Mouse (Mus musculus) hindbrain, embryonic 11.5 days (tissue): ENCODE data around the gene Pms1. TPM values are rescaled to one million over a fixed set of nuclear protein-coding genes. Genes with fewer than 3 reads are reported as not detected.

Experiments
- ATAC-seq: fragments of 200-750 bp; cut with Nextera tagmentation; 2 replicates; pipeline ENCODE4 v1.8.0; 2017; ENCODE audit warnings: mild to moderate bottlenecking, moderate TSS enrichment, moderate library complexity; ENCODE audit not compliant: low FRiP score
- DNase-seq: peaks from one replicate; pipeline ENCODE4 v3.0.0-alpha.2; 2015; ENCODE audit warnings: low spot score
- H3K27ac ChIP-seq: fragments of 300-500 bp; sonication (generic); 2 replicates; pipeline ENCODE4 v1.5.1; 2014; ENCODE audit warnings: mild to moderate bottlenecking, low read depth, low read length
- H3K27me3 ChIP-seq: fragments of 300-500 bp; sonication (generic); 2 replicates; pipeline ENCODE4 v1.6.1; 2014; ENCODE audit warnings: mild to moderate bottlenecking, low read length, moderate library complexity, mixed read lengths; ENCODE audit not compliant: control insufficient read depth, insufficient read depth
- H3K36me3 ChIP-seq: fragments of 300-500 bp; sonication (generic); 2 replicates; pipeline ENCODE4 v1.6.1; 2014; ENCODE audit warnings: mild to moderate bottlenecking, low read length, moderate library complexity, mixed read lengths; ENCODE audit not compliant: control insufficient read depth, insufficient read depth
- H3K4me1 ChIP-seq: fragments of 300-500 bp; sonication (generic); replicated peaks from 2 replicates; pipeline ENCODE4 v1.6.1; 2014; ENCODE audit warnings: low read length, mixed read lengths; ENCODE audit not compliant: control insufficient read depth, insufficient read depth
- H3K4me2 ChIP-seq: fragments of 300-500 bp; sonication (generic); replicated peaks from 2 replicates; pipeline ENCODE4 v1.6.1; 2014; ENCODE audit warnings: mild to moderate bottlenecking, low read depth, low read length
- H3K4me3 ChIP-seq: fragments of 300-500 bp; sonication (generic); 2 replicates; pipeline ENCODE4 v1.5.1; 2014; ENCODE audit warnings: low read depth, low read length
- H3K9ac ChIP-seq: fragments of 300-500 bp; sonication (generic); 2 replicates; pipeline ENCODE4 v1.6.1; 2014; ENCODE audit warnings: low read depth, low read length
- H3K9me3 ChIP-seq: fragments of 300-500 bp; sonication (generic); 2 replicates; pipeline ENCODE4 v1.6.1; 2016; ENCODE audit warnings: low read length; ENCODE audit not compliant: control insufficient read depth
- WGBS: fragments of 180-500 bp; shearing (Covaris S2); extraction: QIAGEN DNeasy Blood & Tissue Kit; methylation state at CpG from one replicate; pipeline ENCODE4 v1.1.7; 2014; 5-methylcytosine and 5-hydroxymethylcytosine counted together
- polyA plus RNA-seq: library from polyadenylated mRNA; unstranded; fragments of >200 nt; fragmentation: Nextera tagmentation; extraction: Ambion mirVana; gene quantifications from 2 replicates; pipeline ENCODE4 v1.2.1, GENCODE M21; 2014

Pms1 gene
- polyA plus RNA-seq, 1 experiment from 2014 or later, result 23.8 TPM

- Histone ChIP-seq H3K9me3 (no peaks in the 10 kb centered on the region), H3K36me3 (no peaks in the 10 kb centered on the region), H3K4me1 (no peaks in the 10 kb centered on the region), H3K9ac (no peak overlapping the region), H3K4me3 (no peak overlapping the region), H3K27me3 (no peaks in the 10 kb centered on the region), H3K4me2 (no peak overlapping the region), H3K27ac (no peak overlapping the region)
- ATAC-seq (no peak), DNase-seq (no peak)
- WGBS, result 92% methylated on average over 3 of the region's 3 CpGs
These were observed 110.5 kb downstream of the Pms1 start for GRCm38 (mm10) chr1:53186301-53186700.

GRCm38 (mm10) chr1:53157715-53158114 is 139.1 kb downstream of the Pms1 start:
- Histone ChIP-seq H3K4me2 (no peak overlapping the region), H3K27me3 (no peaks in the 10 kb centered on the region), H3K36me3 (no peaks in the 10 kb centered on the region), H3K4me1 (no peaks in the 10 kb centered on the region), H3K9me3 (no peaks in the 10 kb centered on the region), H3K27ac (no peak overlapping the region), H3K9ac (no peak overlapping the region), H3K4me3 (no peak overlapping the region)
- DNase-seq (no peak), ATAC-seq (no peak)
- WGBS, result 76% methylated on average over 6 of the region's 6 CpGs

Other genes starting within 250 kb of the Pms1 start
- 1.5 and 1.9 TPM in 2 replicates for gene Mstn, start 235.4 kb downstream of the Pms1 start, polyA plus RNA-seq
- gene 1700019A02Rik, start 109.4 kb downstream of the Pms1 start, polyA plus RNA-seq, result not detected in 2 replicates
- 87.3 and 90.4 TPM in 2 replicates for gene Ormdl1, start 77 bp upstream of the Pms1 start, polyA plus RNA-seq
- gene Gm28778, start 93 bp upstream of the Pms1 start, polyA plus RNA-seq, result not detected in 2 replicates
- 29.4 and 29.9 TPM in 2 replicates for gene Osgepl1, start 16.6 kb upstream of the Pms1 start, polyA plus RNA-seq
- not detected in 2 replicates for gene Asdurf, start 55.6 kb upstream of the Pms1 start, polyA plus RNA-seq
- 0.91 and 1.0 TPM in 2 replicates for gene Gm28551, start 55.6 kb upstream of the Pms1 start, polyA plus RNA-seq
- 110 TPM in 2 replicates for gene Asnsd1, start 55.7 kb upstream of the Pms1 start, polyA plus RNA-seq